Mouse (Mus musculus) limb, embryonic 13.5 days (tissue): ENCODE measurements around the gene Cog4. TPM values are rescaled to one million over a fixed set of nuclear protein-coding genes. Genes with fewer than 3 reads are reported as not detected.

Experiments used
- ATAC-seq: fragments of 200-750 bp; cut with Nextera tagmentation; 2 replicates; pipeline ENCODE4 v1.8.0; 2017; ENCODE audit warnings: low read depth, moderate number of reproducible peaks, moderate TSS enrichment; ENCODE audit not compliant: low FRiP score
- H3K27ac ChIP-seq: fragments of 300-500 bp; sonication (generic); 2 replicates; pipeline ENCODE4 v1.5.1; 2015; ENCODE audit warnings: inconsistent platforms, mild to moderate bottlenecking, moderate library complexity
- H3K27me3 ChIP-seq: fragments of 300-500 bp; sonication (generic); 2 replicates; pipeline ENCODE4 v1.6.1; 2015; ENCODE audit warnings: mild to moderate bottlenecking, inconsistent platforms
- H3K36me3 ChIP-seq: fragments of 300-500 bp; sonication (generic); 2 replicates; pipeline ENCODE4 v1.6.1; 2015; ENCODE audit warnings: inconsistent platforms, mild to moderate bottlenecking, moderate library complexity
- H3K4me1 ChIP-seq: fragments of 300-500 bp; sonication (generic); 2 replicates; pipeline ENCODE4 v1.6.1; 2015; ENCODE audit warnings: inconsistent platforms
- H3K4me2 ChIP-seq: fragments of 300-500 bp; sonication (generic); replicated peaks from 2 replicates; pipeline ENCODE4 v1.6.1; 2015; ENCODE audit warnings: inconsistent platforms, mild to moderate bottlenecking, moderate library complexity
- H3K4me3 ChIP-seq: fragments of 300-500 bp; sonication (generic); 2 replicates; pipeline ENCODE4 v1.5.1; 2015; ENCODE audit warnings: moderate library complexity, mild to moderate bottlenecking, inconsistent platforms
- H3K9ac ChIP-seq: fragments of 300-500 bp; sonication (generic); 2 replicates; pipeline ENCODE4 v1.6.1; 2015; ENCODE audit warnings: mild to moderate bottlenecking, inconsistent platforms
- H3K9me3 ChIP-seq: fragments of 300-500 bp; sonication (generic); 2 replicates; pipeline ENCODE4 v1.6.1; 2016; ENCODE audit warnings: inconsistent platforms
- WGBS: fragments of 180-500 bp; shearing (Covaris S2); methylation state at CpG from one replicate; pipeline ENCODE4 v1.1.7; 2015; 5-methylcytosine and 5-hydroxymethylcytosine counted together
- polyA plus RNA-seq: library from polyadenylated mRNA; unstranded; fragments of >200 nt; fragmentation: Nextera tagmentation; extraction: Ambion mirVana; gene quantifications from 2 replicates; pipeline ENCODE4 v1.2.1, GENCODE M21; 2015

Cog4 gene
- 80.8 and 86.4 TPM in 2 replicates for polyA plus RNA-seq

GRCm38 (mm10) chr8:110846405-110847170 is at the start of gene Cog4, which contains the start of gene Sf3b3:
TSS of gene Cog4 (plus strand) at chr8:110846600.
TSS of gene Sf3b3 (minus strand) at chr8:110846787.
- Histone ChIP-seq H3K27ac (peak within 1 kb of the TSS; percentile 90), H3K27me3 (no peaks in the 10 kb centered on the region), H3K4me2 (peak within 1 kb of the TSS; percentile 92), H3K36me3 (peaks cover 53% of the 10 kb centered on the region), H3K9me3 (no peaks in the 10 kb centered on the region), H3K9ac (peak within 1 kb of the TSS; percentile 97), H3K4me3 (peak within 1 kb of the TSS; percentile 89), H3K4me1 (peaks cover 30% of the 10 kb centered on the region)
- ATAC-seq: peak; percentile 86
- under 1% methylated on average over 53 of the region's 53 CpGs for WGBS

GRCm38 (mm10) chr8:110797086-110797485 is 49.3 kb upstream of the Cog4 start:
- 0 out of 2 replicates have a peak, but pooled peaks cover 8% of the 10 kb centered on the region for H3K9me3 ChIP-seq

DNA sequence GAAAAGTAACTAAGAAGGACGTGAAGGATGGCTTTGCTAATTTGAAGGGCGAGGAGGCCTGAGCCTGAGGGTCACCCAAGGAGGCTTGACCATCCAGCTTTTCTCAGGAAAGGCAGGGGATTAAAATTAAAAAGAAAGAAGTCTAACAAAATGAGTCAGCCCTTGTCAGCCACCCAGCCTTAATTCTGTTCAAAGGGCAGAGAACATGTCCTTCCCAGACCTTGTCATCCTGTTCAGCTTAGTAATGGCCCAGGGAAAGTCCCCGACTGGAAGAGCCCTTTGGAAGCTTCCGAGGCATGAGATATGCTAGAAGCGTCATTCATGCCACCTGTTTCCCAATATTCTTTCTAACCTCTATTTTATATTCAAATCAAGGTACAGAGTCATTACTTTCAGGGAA is 43.4 kb upstream of the Cog4 start:
- H3K27me3 ChIP-seq: no peaks in the 10 kb centered on the region
- H3K9me3 ChIP-seq: no peaks in the 10 kb centered on the region
- H3K4me1 ChIP-seq: peaks cover 5% of the 10 kb centered on the region
- H3K9ac ChIP-seq: no peak overlapping the region
- ATAC-seq: no peak
- H3K4me2 ChIP-seq: no peak overlapping the region
- H3K4me3 ChIP-seq: no peak overlapping the region
- H3K27ac ChIP-seq: no peak overlapping the region
- H3K36me3 ChIP-seq: no peaks in the 10 kb centered on the region
- WGBS: 84% methylated on average over 5 of the region's 5 CpGs

More at GRCm38 (mm10) chr8:110797086-110797485, 49.3 kb upstream of the Cog4 start:
- H3K27me3 ChIP-seq: no peaks in the 10 kb centered on the region
- H3K36me3 ChIP-seq: no peaks in the 10 kb centered on the region
- ATAC-seq: no peak
- peaks cover 10% of the 10 kb centered on the region for H3K4me1 ChIP-seq
- H3K9ac ChIP-seq: no peak overlapping the region
- H3K27ac ChIP-seq: no peak overlapping the region
- WGBS: 91% methylated on average over 8 of the region's 8 CpGs
- no peak overlapping the region for H3K4me3 ChIP-seq
- H3K4me2 ChIP-seq: no peak overlapping the region

GRCm38 (mm10) chr8:110803856-110804255 is 42.5 kb upstream of the Cog4 start:
- no peaks in the 10 kb centered on the region for H3K9me3 ChIP-seq
- no peak overlapping the region for H3K27ac ChIP-seq
- H3K9ac ChIP-seq: no peak overlapping the region
- 81% methylated on average over 9 of the region's 9 CpGs for WGBS
- no peak overlapping the region for H3K4me2 ChIP-seq
- H3K27me3 ChIP-seq: no peaks in the 10 kb centered on the region
- H3K4me1 ChIP-seq: peaks cover 10% of the 10 kb centered on the region
- 0 out of 2 replicates have a peak, but pooled peaks cover 1% of the 10 kb centered on the region for H3K36me3 ChIP-seq
- ATAC-seq: no peak
- no peak overlapping the region for H3K4me3 ChIP-seq

- no peak overlapping the region for H3K27ac ChIP-seq
- no peak for ATAC-seq
- no peaks in the 10 kb centered on the region for H3K9me3 ChIP-seq
- H3K4me2 ChIP-seq: no peak overlapping the region
- H3K4me3 ChIP-seq: no peak overlapping the region
- no peaks in the 10 kb centered on the region for H3K27me3 ChIP-seq
- H3K9ac ChIP-seq: no peak overlapping the region
- WGBS: 43% methylated on average over 3 of the region's 3 CpGs
- peaks cover 12% of the 10 kb centered on the region for H3K36me3 ChIP-seq
- peaks cover 21% of the 10 kb centered on the region for H3K4me1 ChIP-seq
Observed at GRCm38 (mm10) chr8:110804825-110805514, 41.4 kb upstream of the Cog4 start.

DNA sequence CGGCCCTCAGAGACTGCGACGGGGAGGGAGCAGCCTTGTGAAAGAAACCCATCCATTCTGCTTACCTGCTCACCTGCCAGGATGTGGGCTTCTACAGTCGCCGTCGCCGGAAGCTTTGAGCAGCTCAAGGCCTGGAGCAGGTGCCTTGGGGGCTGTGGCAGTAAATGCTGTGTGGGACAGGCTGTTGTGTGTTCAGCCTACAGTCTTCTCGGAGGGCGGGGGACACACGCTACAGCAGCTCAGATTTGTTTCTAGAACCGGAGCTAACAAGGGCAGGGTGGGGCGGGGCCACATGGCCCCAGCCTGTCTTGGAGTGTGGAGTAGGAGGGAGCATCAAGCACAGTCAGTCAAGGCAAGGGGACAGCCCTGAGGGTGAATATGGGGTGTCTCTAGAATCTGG is 40.7 kb upstream of the Cog4 start, which contains the start of gene Il34:
Il34 (minus strand) TSS at position 256 of the 400 bp plus-strand sequence.
- Histone ChIP-seq H3K27me3 (no peaks in the 10 kb centered on the region), H3K4me1 (peaks cover 22% of the 10 kb centered on the region), H3K27ac (no peak within 1 kb of the TSS), H3K9me3 (no peaks in the 10 kb centered on the region), H3K4me2 (peak within 1 kb of the TSS; percentile 34; the same call in 1 of the 2 replicates), H3K4me3 (no peak within 1 kb of the TSS), H3K9ac (no peak within 1 kb of the TSS), H3K36me3 (peaks cover 19% of the 10 kb centered on the region)
- 41% methylated on average over 12 of the region's 12 CpGs for WGBS
- no peak for ATAC-seq

DNA sequence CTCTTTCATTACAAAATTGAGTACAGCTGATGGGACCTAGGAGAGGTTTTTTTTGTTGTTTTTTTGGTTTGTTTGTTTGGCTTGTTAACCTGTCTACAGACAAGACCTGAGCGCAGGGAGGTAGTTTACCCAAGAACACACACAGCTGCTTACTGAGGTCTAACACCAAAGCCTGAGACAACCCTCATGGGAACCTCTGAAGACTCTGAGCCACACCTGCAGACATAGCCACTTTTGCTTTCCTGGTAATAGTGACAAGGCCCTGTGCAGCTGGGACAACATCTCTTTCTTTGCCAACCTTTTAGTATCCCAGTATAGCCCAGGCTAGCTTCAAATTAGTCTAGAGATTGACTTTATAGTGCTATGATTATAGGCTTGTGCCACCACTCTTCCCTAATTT is 40.3 kb upstream of the Cog4 start:
- H3K36me3 ChIP-seq: peaks cover 24% of the 10 kb centered on the region
- no peaks in the 10 kb centered on the region for H3K9me3 ChIP-seq
- WGBS: 74% methylated on average over 1 of the region's 1 CpGs
- H3K27me3 ChIP-seq: no peaks in the 10 kb centered on the region
- no peak for ATAC-seq
- peaks cover 22% of the 10 kb centered on the region for H3K4me1 ChIP-seq
- no peak overlapping the region for H3K9ac ChIP-seq
- no peak overlapping the region for H3K4me2 ChIP-seq
- H3K4me3 ChIP-seq: no peak overlapping the region
- no peak overlapping the region for H3K27ac ChIP-seq

DNA sequence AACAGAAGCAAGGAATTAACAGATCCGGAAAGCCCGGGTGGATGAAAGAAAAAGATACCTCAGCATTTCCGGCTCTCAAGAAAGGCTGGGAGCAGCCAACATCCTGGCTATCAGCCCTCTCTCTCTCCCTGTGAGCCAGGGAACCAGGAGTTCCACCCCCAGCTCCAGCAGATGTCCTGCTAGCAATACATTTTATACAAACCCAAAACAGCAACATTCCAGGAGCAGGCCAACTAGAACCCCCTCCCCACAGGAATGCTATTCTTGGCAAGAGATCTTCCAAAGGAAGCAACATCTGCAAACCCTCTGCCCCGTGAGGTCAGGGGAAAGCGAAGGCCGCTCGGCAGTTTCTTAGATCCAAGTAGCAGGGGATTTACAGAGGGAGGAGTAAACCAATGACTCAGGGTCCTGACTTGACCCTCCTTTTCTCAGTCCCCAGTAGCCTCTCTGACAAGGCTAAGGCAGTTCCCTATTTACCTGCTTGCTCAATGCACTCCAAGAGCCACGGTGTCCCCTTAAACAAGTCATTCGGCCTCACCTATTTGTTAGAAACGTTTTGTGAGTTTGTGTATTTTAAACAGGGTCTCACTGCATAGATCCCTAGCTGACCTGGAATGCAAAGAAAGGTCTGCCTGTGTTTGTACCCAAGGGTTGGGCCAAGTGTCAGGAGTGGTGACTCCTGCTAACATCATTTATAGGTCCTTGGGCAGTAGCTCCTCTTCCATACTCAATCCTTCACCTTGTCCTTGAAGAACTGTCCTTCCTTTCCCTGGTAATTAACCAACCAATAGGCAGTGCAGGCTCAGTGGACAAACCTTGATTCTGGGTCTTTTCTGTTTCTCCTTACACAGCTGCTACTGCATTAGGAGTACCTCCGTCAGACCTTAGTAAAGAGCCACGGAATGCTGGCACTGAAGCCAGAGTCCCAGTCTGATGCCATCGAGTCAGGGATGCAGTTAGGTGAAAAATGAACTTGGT is 37.6 kb upstream of the Cog4 start:
- Histone ChIP-seq H3K27ac (peak overlapping the region; percentile 22; the same call in 1 of the 2 replicates), H3K36me3 (peaks cover 50% of the 10 kb centered on the region), H3K4me2 (no peak overlapping the region), H3K4me1 (peaks cover 22% of the 10 kb centered on the region), H3K4me3 (no peak overlapping the region), H3K27me3 (no peaks in the 10 kb centered on the region), H3K9me3 (no peaks in the 10 kb centered on the region), H3K9ac (no peak overlapping the region)
- 54% methylated on average over 13 of the region's 13 CpGs for WGBS
- ATAC-seq: peak; percentile 68

- Histone ChIP-seq H3K4me1 (peaks cover 22% of the 10 kb centered on the region), H3K4me3 (no peak overlapping the region), H3K27me3 (no peaks in the 10 kb centered on the region), H3K36me3 (peaks cover 61% of the 10 kb centered on the region), H3K9ac (no peak overlapping the region), H3K27ac (no peak overlapping the region), H3K9me3 (no peaks in the 10 kb centered on the region), H3K4me2 (no peak overlapping the region)
- WGBS: 32% methylated on average over 2 of the region's 2 CpGs
- no peak for ATAC-seq
Observed at GRCm38 (mm10) chr8:110809831-110810230, 36.6 kb upstream of the Cog4 start.

- Histone ChIP-seq H3K9ac (no peak overlapping the region), H3K4me2 (no peak overlapping the region), H3K4me1 (peaks cover 20% of the 10 kb centered on the region), H3K36me3 (peaks cover 68% of the 10 kb centered on the region), H3K27ac (no peak overlapping the region), H3K27me3 (no peaks in the 10 kb centered on the region), H3K4me3 (no peak overlapping the region), H3K9me3 (no peaks in the 10 kb centered on the region)
- ATAC-seq: no peak
- 87% methylated on average over 7 of the region's 7 CpGs for WGBS
Observed at GRCm38 (mm10) chr8:110810481-110811065, 35.8 kb upstream of the Cog4 start.

DNA sequence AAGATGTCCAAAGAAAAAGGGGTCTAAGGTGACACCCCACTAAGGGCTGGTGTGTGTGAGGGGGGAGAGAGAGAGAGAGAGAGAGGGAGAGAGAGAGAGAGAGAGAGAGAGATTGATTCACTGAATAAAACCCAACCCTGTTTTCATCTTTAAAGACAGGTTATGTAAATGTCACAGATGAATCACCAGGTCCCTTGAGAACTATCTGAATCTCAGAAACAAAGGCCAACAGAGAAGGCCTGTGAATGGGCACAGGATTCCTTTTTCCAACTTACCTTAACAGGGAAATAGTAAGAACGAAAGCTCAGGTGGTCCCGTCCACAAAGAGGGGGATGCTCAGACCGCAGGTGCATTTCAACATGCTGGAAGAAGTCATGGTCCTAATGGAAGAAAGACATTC is 35.3 kb upstream of the Cog4 start:
- ATAC-seq: no peak
- Histone ChIP-seq H3K9ac (no peak overlapping the region), H3K27ac (no peak overlapping the region), H3K4me3 (no peak overlapping the region), H3K27me3 (no peaks in the 10 kb centered on the region), H3K4me2 (no peak overlapping the region), H3K9me3 (no peaks in the 10 kb centered on the region), H3K4me1 (peaks cover 17% of the 10 kb centered on the region), H3K36me3 (peaks cover 74% of the 10 kb centered on the region)
- WGBS: 98% methylated on average over 3 of the region's 3 CpGs
